Mouse (Mus musculus): ENCODE results near the gene Bysl. TPM values are rescaled to one million over a fixed set of nuclear protein-coding genes. Genes with fewer than 3 reads are reported as not detected.

Bysl gene
- total and polyA plus RNA-seq, 2 experiments from 2014 or later: 25.8 to 33.1 TPM

DNA sequence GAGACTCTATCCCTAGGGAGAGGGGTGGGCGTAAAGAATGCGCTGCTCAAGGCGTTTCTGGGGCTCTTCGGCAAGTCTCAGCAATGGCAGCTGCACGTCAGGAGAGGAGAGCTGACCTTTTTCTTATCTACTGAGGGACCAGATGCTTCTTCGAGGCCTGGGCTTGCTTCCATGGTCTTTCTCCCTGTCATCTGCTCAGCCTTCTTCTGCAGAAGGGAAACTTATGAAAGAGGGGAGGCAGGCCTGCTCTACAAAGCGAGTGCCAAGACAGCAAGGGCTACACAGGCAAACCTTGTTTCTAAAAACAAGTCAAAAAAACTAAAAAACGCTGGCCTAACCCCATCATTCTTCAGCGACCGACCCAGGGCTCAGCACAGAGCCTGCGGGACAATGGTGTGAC is 36.5 kb downstream of the Bysl start:
- no peak for TF ChIP-seq CTCF (IDR thresholded peaks at IDR 0.05)
- Histone ChIP-seq H3K4me2 (ENCODE audit: low read depth, low read length, poor library complexity, severe bottlenecking) (no peak overlapping the region), H3K27me3 (ENCODE audit: insufficient read depth, low read length) (no peaks in the 10 kb centered on the region), H3K9me3 (ENCODE audit: low read length) (no peaks in the 10 kb centered on the region), H3K4me3 (ENCODE audit: low read depth, low read length) (no peak overlapping the region), H3K4me1 (ENCODE audit: insufficient read depth, low read length) (no peaks in the 10 kb centered on the region), H3K27ac (ENCODE audit: low read depth, low read length) (no peak overlapping the region), H3K9ac (replicated peaks; ENCODE audit: low read length, poor library complexity, severe bottlenecking) (no peak overlapping the region), H3K36me3 (ENCODE audit: insufficient read depth, low read length) (no peaks in the 10 kb centered on the region)
- WGBS: 67% methylated on average over 11 of the region's 11 CpGs
- no peak for DNase-seq (ENCODE audit: low spot score)
- no peak for ATAC-seq (ENCODE audit: low FRiP score)

DNA sequence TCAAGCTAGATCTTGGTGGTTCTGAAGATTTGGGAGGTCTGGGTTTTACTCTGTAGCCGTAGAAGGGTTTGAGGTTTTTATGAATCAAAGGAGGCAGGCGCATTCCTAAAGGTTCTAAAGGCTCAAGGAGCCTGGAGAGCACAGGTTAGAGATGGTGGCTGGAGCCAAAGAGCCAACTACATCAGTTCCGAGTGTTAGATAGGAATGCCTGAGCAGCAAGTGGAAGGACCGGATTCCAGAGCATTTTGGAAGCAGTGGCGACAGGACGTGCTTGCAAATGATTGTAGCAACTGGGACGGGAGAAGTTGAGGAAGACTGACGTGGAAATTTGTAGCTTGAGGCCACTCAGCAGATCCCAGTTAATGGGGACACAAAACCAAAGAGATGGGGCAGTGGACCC is 37.3 kb downstream of the Bysl start:
- no peaks in the 10 kb centered on the region for H3K36me3 ChIP-seq (ENCODE audit: insufficient read depth, low read length)
- no peaks in the 10 kb centered on the region for H3K9me3 ChIP-seq (ENCODE audit: low read length)
- no peak overlapping the region for H3K9ac ChIP-seq (replicated peaks; ENCODE audit: low read length, poor library complexity, severe bottlenecking)
- DNase-seq (ENCODE audit: low spot score) (no peak), ATAC-seq (ENCODE audit: low FRiP score) (no peak)
- H3K4me3 ChIP-seq (ENCODE audit: low read depth, low read length): no peak overlapping the region
- no peaks in the 10 kb centered on the region for H3K4me1 ChIP-seq (ENCODE audit: insufficient read depth, low read length)
- WGBS: 80% methylated on average over 8 of the region's 8 CpGs
- no peak overlapping the region for H3K4me2 ChIP-seq (ENCODE audit: low read depth, low read length, poor library complexity, severe bottlenecking)
- no peaks in the 10 kb centered on the region for H3K27me3 ChIP-seq (ENCODE audit: insufficient read depth, low read length)
- no peak overlapping the region for H3K27ac ChIP-seq (ENCODE audit: low read depth, low read length)
- TF ChIP-seq CTCF (IDR thresholded peaks at IDR 0.05): no peak

DNA sequence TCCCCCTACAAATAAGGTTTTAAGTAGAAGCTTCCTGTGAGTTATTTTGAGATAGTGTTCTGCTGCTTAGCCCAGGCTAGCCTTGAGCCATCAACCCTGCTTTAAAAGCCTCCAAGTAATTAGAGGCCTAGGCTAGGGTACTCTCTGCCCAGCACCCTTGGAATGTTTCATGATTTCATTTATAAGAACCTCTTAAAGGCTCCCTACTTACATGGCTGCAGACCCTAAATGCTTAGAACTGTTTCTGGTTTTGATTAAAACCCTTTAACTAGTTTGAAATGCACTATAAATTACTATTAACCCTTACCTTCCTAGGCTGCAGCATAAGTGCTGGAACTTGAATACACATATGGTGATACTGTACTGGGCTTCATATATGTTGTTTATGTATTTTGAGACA is 38.9 kb downstream of the Bysl start:
- H3K4me2 ChIP-seq (ENCODE audit: low read depth, low read length, poor library complexity, severe bottlenecking): no peak overlapping the region
- DNase-seq (ENCODE audit: low spot score): no peak

DNA sequence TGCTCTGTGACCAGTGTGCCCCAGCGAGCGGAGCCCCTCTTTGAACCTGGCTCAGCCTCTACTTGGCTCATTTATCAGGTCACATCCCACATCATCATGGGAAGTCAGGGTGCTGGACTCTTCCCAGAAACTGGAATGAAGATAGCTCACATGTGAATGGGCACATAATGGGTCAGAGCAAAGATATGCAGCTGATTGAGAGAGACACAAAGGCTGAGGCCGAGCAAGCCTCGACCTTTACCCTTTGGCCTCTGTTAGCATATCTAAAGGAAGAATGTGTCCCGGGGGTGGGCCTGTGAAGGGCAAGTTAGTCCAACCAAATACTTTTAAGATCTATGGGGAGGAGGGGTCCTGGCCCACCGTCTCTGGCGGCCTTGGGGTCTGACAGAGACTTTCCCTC is 39.7 kb downstream of the Bysl start:
- no peak for ATAC-seq (ENCODE audit: low FRiP score)
- Histone ChIP-seq H3K36me3 (ENCODE audit: insufficient read depth, low read length) (no peaks in the 10 kb centered on the region), H3K4me1 (ENCODE audit: insufficient read depth, low read length) (no peaks in the 10 kb centered on the region), H3K9me3 (ENCODE audit: low read length) (no peaks in the 10 kb centered on the region), H3K27ac (ENCODE audit: low read depth, low read length) (no peak overlapping the region), H3K4me3 (ENCODE audit: low read depth, low read length) (no peak overlapping the region), H3K9ac (replicated peaks; ENCODE audit: low read length, poor library complexity, severe bottlenecking) (no peak overlapping the region), H3K4me2 (ENCODE audit: low read depth, low read length, poor library complexity, severe bottlenecking) (no peak overlapping the region), H3K27me3 (ENCODE audit: insufficient read depth, low read length) (no peaks in the 10 kb centered on the region)
- no peak for TF ChIP-seq CTCF (IDR thresholded peaks at IDR 0.05)
- DNase-seq (ENCODE audit: low spot score): no peak
- 22% methylated on average over 7 of the region's 7 CpGs for WGBS

More for the DNA sequence above, 38.9 kb downstream of the Bysl start:
- no peak for TF ChIP-seq CTCF (IDR thresholded peaks at IDR 0.05)
- H3K27ac ChIP-seq (ENCODE audit: low read depth, low read length): no peak overlapping the region
- no peaks in the 10 kb centered on the region for H3K4me1 ChIP-seq (ENCODE audit: insufficient read depth, low read length)
- no peak overlapping the region for H3K4me3 ChIP-seq (ENCODE audit: low read depth, low read length)
- H3K9me3 ChIP-seq (ENCODE audit: low read length): no peaks in the 10 kb centered on the region
- no peak overlapping the region for H3K9ac ChIP-seq (replicated peaks; ENCODE audit: low read length, poor library complexity, severe bottlenecking)
- no peaks in the 10 kb centered on the region for H3K36me3 ChIP-seq (ENCODE audit: insufficient read depth, low read length)
- ATAC-seq (ENCODE audit: low FRiP score): no peak
- no peaks in the 10 kb centered on the region for H3K27me3 ChIP-seq (ENCODE audit: insufficient read depth, low read length)

DNA sequence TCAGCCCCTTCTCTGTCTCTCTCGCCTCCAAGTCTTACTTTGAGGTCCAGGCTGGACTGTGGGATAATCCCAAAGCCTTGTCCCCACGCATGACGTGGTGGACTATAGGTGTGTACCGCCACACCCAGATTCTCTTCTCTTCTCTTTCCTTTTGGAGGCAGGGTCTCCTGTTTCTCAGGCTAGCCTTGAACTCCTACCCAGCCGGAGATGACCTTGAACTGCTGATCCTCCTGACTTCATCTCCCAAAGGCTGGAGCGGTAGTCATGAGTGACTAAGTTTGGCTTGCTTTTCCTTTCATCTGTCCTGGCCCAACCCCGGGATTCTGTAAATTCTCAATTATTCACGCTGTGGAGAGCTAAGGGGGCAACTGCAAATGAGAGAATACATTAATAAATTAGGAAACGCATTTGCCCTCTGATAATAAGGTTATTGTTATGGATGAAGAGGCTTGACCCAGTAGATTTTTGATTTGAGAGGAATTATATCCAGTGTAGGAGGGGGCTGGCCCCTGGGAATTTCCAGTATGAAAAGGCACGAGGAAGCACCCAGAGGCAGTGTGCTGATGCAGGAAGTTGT is 42.3 kb downstream of the Bysl start:
- H3K36me3 ChIP-seq (ENCODE audit: insufficient read depth, low read length): no peaks in the 10 kb centered on the region
- WGBS: 42% methylated on average over 10 of the region's 10 CpGs
- no peak overlapping the region for H3K27ac ChIP-seq (ENCODE audit: low read depth, low read length)
- no peak overlapping the region for H3K4me3 ChIP-seq (ENCODE audit: low read depth, low read length)
- ATAC-seq (ENCODE audit: low FRiP score): no peak
- no peaks in the 10 kb centered on the region for H3K27me3 ChIP-seq (ENCODE audit: insufficient read depth, low read length)
- H3K4me1 ChIP-seq (ENCODE audit: insufficient read depth, low read length): no peaks in the 10 kb centered on the region
- H3K9ac ChIP-seq (replicated peaks; ENCODE audit: low read length, poor library complexity, severe bottlenecking): no peak overlapping the region
- DNase-seq (ENCODE audit: low spot score): no peak
- no peak for TF ChIP-seq CTCF (IDR thresholded peaks at IDR 0.05)
- no peaks in the 10 kb centered on the region for H3K9me3 ChIP-seq (ENCODE audit: low read length)
- no peak overlapping the region for H3K4me2 ChIP-seq (ENCODE audit: low read depth, low read length, poor library complexity, severe bottlenecking)

DNA sequence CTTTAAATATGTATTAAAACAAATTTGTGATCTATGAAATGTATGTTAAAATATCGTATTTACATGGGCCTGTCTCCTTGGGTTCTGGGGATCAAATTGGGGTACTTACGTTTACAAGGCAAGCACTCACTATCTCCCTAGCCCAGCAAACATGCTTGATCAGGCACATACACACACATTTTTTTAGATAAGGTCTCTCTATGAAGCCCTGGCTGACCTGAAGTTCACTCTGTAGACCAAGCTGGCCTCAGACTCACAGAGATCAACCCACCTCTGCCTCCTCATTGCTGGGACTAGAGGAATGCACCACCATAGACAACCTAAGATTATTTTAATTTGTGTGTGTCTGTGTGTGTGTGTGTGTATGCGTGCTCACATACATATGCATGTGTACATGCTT is 42.9 kb downstream of the Bysl start:
- TF ChIP-seq CTCF (IDR thresholded peaks at IDR 0.05): no peak
- Histone ChIP-seq H3K4me3 (ENCODE audit: low read depth, low read length) (no peak overlapping the region), H3K27ac (ENCODE audit: low read depth, low read length) (no peak overlapping the region), H3K9ac (replicated peaks; ENCODE audit: low read length, poor library complexity, severe bottlenecking) (no peak overlapping the region), H3K9me3 (ENCODE audit: low read length) (no peaks in the 10 kb centered on the region), H3K4me2 (ENCODE audit: low read depth, low read length, poor library complexity, severe bottlenecking) (no peak overlapping the region), H3K4me1 (ENCODE audit: insufficient read depth, low read length) (no peaks in the 10 kb centered on the region), H3K36me3 (ENCODE audit: insufficient read depth, low read length) (no peaks in the 10 kb centered on the region), H3K27me3 (ENCODE audit: insufficient read depth, low read length) (no peaks in the 10 kb centered on the region)
- DNase-seq (ENCODE audit: low spot score) (no peak), ATAC-seq (ENCODE audit: low FRiP score) (no peak)
- WGBS: 97% methylated on average over 3 of the region's 3 CpGs
